Mouse (Mus musculus): ENCODE data around the gene Rab11fip4. TPM values are rescaled to one million over a fixed set of nuclear protein-coding genes. Genes with fewer than 3 reads are reported as not detected.

Gene Rab11fip4
- polyA plus RNA-seq, 2 experiments = 0.46 to 0.63 TPM

DNA sequence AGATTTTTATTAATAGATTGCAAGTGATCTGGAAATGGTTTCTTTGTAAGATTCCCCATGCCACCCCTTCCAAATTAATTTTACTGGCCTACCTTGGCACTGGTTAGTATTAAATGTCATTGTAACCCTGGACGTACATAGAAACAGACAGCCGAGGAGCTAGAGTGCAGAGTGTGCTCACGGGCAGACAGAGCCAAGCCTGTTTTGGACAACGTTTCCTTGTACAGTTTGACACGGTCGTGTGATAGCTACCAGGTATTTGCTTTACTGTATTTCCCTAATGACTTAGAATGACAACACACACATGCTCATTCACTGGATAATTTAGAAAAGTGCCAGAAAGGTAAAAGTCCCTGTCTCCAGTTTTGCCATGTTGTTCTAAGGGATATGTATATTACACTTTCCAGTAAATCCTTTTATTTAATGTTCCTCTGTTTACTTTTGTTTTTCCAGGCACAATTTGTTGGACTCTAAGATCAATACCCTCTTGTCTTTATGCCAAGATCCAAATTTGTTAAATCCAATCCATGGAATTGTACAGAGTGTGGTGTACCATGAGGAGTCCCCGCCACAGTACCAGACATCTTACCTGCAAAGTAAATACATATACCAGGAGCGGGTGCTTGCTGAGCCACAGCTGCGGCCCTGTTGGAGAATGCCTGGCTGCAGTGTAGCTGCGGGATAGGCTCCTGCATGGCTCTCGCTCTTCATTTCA is 22.7 kb upstream of the Rab11fip4 start:
- ATAC-seq (ENCODE audit: insufficient read depth) = no peak

DNA sequence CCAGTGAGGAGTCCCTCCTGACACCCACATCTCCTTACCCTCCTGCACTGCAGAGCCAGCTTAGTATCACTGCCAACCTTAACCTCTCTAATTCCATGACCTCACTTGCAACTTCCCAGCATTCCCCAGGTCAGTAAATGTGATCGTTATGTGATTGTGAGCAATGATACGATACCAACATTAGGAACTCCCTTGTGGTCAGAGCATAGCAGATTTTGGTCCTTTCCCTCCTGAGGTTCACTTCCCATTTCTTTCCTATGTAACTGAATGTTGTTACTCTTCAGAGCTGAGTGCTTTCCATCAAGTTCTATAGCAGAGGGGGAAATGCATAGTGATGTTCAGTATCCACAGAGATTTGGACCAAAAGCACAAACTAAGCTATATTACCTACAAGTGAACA is 20.7 kb upstream of the Rab11fip4 start:
- Histone ChIP-seq H3K9ac (replicated peaks) (no peak overlapping the region), H3K4me1 (replicated peaks; ENCODE audit: control insufficient read depth in 2 of 2, insufficient read depth in 2 of 2, low read length in 1 of 2) (no peaks in the 10 kb centered on the region), H3K4me2 (ENCODE audit: low read depth) (no peak overlapping the region), H3K4me3 (ENCODE audit: insufficient read depth in 1 of 2, low read depth in 2 of 2, low read length in 2 of 2) (no peak overlapping the region), H3K27ac (no peak overlapping the region), H3K9me3 (ENCODE audit: control insufficient read depth, low read length) (no peaks in the 10 kb centered on the region), H3K27me3 (ENCODE audit: control insufficient read depth, insufficient read depth, low read length) (no peaks in the 10 kb centered on the region), H3K36me3 (replicated peaks; ENCODE audit: control insufficient read depth, insufficient read depth, low read depth) (peaks cover 5% of the 10 kb centered on the region; the same call in 1 of the 2 replicates)
- TF ChIP-seq CTCF (IDR thresholded peaks at IDR 0.05; ENCODE audit: low read depth) (no peak), EP300 (IDR thresholded peaks at IDR 0.05; ENCODE audit: low read depth) (no peak)
- DNase-seq (ENCODE audit: low read depth in 3 of 3, low spot score in 3 of 3) (no peak), ATAC-seq (ENCODE audit: insufficient read depth) (no peak)
- WGBS (ENCODE audit: insufficient replicate concordance) = 79% methylated on average over 2 of the region's 2 CpGs

More for the DNA sequence above, 22.7 kb upstream of the Rab11fip4 start:
- H3K27ac ChIP-seq = no peak overlapping the region
- H3K27me3 ChIP-seq (ENCODE audit: control insufficient read depth, insufficient read depth, low read length) = no peaks in the 10 kb centered on the region
- H3K4me3 ChIP-seq (ENCODE audit: insufficient read depth in 1 of 2, low read depth in 2 of 2, low read length in 2 of 2) = no peak overlapping the region
- DNase-seq (ENCODE audit: low read depth in 3 of 3, low spot score in 3 of 3) = no peak
- H3K9ac ChIP-seq (replicated peaks) = no peak overlapping the region
- H3K36me3 ChIP-seq (replicated peaks; ENCODE audit: control insufficient read depth, insufficient read depth, low read depth) = peaks cover 6% of the 10 kb centered on the region; the same call in 1 of the 2 replicates
- H3K4me1 ChIP-seq (replicated peaks; ENCODE audit: control insufficient read depth in 2 of 2, insufficient read depth in 2 of 2, low read length in 1 of 2) = no peaks in the 10 kb centered on the region
- no peak for TF ChIP-seq CTCF (IDR thresholded peaks at IDR 0.05; ENCODE audit: low read depth)
- no peak for TF ChIP-seq EP300 (IDR thresholded peaks at IDR 0.05; ENCODE audit: low read depth)
- no peaks in the 10 kb centered on the region for H3K9me3 ChIP-seq (ENCODE audit: control insufficient read depth, low read length)
- H3K4me2 ChIP-seq (ENCODE audit: low read depth) = no peak overlapping the region
- WGBS (ENCODE audit: insufficient replicate concordance) = 75% methylated on average over 11 of the region's 11 CpGs

DNA sequence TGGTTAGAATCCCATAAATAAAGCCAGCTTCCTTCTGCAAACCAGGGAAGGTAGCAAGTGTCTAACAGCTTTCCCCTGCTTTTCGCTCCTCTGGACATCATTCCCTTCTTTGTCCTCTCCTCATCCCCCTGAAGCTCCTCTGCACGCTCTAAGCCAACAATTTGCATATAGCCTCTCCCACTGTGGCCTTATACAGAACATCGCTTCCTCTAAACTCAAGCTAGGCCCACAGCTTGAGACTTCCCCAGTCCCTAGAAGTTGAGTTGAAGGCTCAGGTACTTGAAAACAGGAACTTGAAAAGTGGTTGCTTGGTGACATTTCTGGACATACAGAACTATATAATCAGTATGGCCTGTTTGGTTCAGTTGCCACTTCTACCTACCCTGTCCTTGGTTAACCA is 17.2 kb upstream of the Rab11fip4 start:
- Histone ChIP-seq H3K4me1 (replicated peaks; ENCODE audit: control insufficient read depth in 2 of 2, insufficient read depth in 2 of 2, low read length in 1 of 2) (no peaks in the 10 kb centered on the region), H3K27me3 (ENCODE audit: control insufficient read depth, insufficient read depth, low read length) (no peaks in the 10 kb centered on the region), H3K4me2 (ENCODE audit: low read depth) (no peak overlapping the region), H3K4me3 (ENCODE audit: insufficient read depth in 1 of 2, low read depth in 2 of 2, low read length in 2 of 2) (no peak overlapping the region), H3K36me3 (replicated peaks; ENCODE audit: control insufficient read depth, insufficient read depth, low read depth) (peaks cover 2% of the 10 kb centered on the region; the same call in 1 of the 2 replicates), H3K9me3 (ENCODE audit: control insufficient read depth, low read length) (no peaks in the 10 kb centered on the region), H3K27ac (no peak overlapping the region), H3K9ac (replicated peaks) (no peak overlapping the region)
- DNase-seq (ENCODE audit: low read depth in 3 of 3, low spot score in 3 of 3) (no peak), ATAC-seq (ENCODE audit: insufficient read depth) (no peak)
- 59% methylated on average over 3 of the region's 3 CpGs for WGBS (ENCODE audit: insufficient replicate concordance)
- TF ChIP-seq CTCF (IDR thresholded peaks at IDR 0.05; ENCODE audit: low read depth) (no peak), EP300 (IDR thresholded peaks at IDR 0.05; ENCODE audit: low read depth) (no peak)

DNA sequence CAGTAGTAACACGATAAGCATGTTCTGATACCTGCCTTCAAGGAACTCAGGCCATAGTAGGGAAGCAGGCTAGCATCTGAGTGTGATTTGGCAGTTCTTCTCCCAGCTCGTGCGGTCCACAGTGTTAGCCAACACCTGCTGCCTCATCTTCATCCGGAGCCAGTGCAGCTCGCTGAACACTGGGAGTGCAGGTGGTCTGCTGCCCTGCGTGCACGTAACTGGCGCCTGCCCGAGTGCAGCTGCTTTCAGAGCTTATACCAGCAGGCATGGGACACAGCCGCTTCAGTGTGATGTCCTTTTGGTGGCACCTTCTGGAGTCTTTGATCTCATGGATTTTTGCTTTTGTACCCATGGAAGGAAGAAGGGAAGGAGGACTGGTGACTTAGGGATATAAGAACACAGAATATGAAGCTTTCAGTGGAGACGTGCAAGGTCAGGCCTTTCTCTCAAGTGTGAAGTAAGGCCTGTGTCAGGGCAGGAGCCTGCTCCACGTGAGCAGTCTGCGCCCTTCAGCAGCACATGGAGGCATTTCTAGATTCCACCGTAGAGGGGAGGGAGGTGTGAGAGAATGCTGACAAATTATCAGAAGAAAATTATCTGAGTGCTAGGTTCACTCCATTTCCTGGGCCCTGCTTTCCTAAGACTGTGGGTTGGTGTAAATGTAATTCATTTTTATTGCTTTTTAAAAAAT is 15.5 kb upstream of the Rab11fip4 start:
- DNase-seq (ENCODE audit: low read depth in 3 of 3, low spot score in 3 of 3) (no peak), ATAC-seq (ENCODE audit: insufficient read depth) (no peak)
- H3K36me3 ChIP-seq (replicated peaks; ENCODE audit: control insufficient read depth, insufficient read depth, low read depth) = peaks cover 2% of the 10 kb centered on the region; the same call in 1 of the 2 replicates
- WGBS (ENCODE audit: insufficient replicate concordance) = 79% methylated on average over 14 of the region's 14 CpGs
- no peak overlapping the region for H3K9ac ChIP-seq (replicated peaks)
- no peak overlapping the region for H3K27ac ChIP-seq
- H3K9me3 ChIP-seq (ENCODE audit: control insufficient read depth, low read length) = no peaks in the 10 kb centered on the region
- H3K4me1 ChIP-seq (replicated peaks; ENCODE audit: control insufficient read depth in 2 of 2, insufficient read depth in 2 of 2, low read length in 1 of 2) = no peaks in the 10 kb centered on the region
- H3K4me3 ChIP-seq (ENCODE audit: insufficient read depth in 1 of 2, low read depth in 2 of 2, low read length in 2 of 2) = no peak overlapping the region
- TF ChIP-seq EP300 (IDR thresholded peaks at IDR 0.05; ENCODE audit: low read depth) = no peak
- no peak for TF ChIP-seq CTCF (IDR thresholded peaks at IDR 0.05; ENCODE audit: low read depth)
- no peaks in the 10 kb centered on the region for H3K27me3 ChIP-seq (ENCODE audit: control insufficient read depth, insufficient read depth, low read length)
- no peak overlapping the region for H3K4me2 ChIP-seq (ENCODE audit: low read depth)

DNA sequence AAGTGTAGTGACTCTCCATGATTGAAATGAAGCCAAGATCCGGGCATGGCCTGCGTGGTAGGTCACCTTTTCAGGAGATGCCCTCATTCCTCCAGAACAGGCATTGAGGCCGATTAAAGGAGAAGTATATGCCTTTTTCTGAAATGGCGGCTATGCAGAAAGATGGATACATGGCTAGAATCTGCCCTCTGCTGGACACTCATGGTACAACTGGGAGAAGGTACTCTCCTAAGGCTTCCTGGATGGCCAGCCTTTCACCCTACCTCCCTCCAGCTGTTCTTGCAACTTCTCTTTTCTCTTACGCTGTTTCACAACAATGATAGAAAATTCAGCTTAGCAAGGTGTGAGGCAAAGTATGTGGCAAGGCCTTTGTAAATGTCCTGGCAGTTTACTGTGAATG is 13.3 kb upstream of the Rab11fip4 start:
- DNase-seq (ENCODE audit: low read depth in 3 of 3, low spot score in 3 of 3) (peak; percentile 50 to 58 (median 57)), ATAC-seq (ENCODE audit: insufficient read depth) (no peak)
- H3K4me3 ChIP-seq (ENCODE audit: insufficient read depth in 1 of 2, low read depth in 2 of 2, low read length in 2 of 2) = no peak overlapping the region
- H3K27ac ChIP-seq = no peak overlapping the region
- no peaks in the 10 kb centered on the region for H3K27me3 ChIP-seq (ENCODE audit: control insufficient read depth, insufficient read depth, low read length)
- H3K9me3 ChIP-seq (ENCODE audit: control insufficient read depth, low read length) = no peaks in the 10 kb centered on the region
- H3K4me1 ChIP-seq (replicated peaks; ENCODE audit: control insufficient read depth in 2 of 2, insufficient read depth in 2 of 2, low read length in 1 of 2) = no peaks in the 10 kb centered on the region
- H3K36me3 ChIP-seq (replicated peaks; ENCODE audit: control insufficient read depth, insufficient read depth, low read depth) = no peaks in the 10 kb centered on the region
- 29% methylated on average over 5 of the region's 5 CpGs for WGBS (ENCODE audit: insufficient replicate concordance)
- no peak overlapping the region for H3K4me2 ChIP-seq (ENCODE audit: low read depth)
- TF ChIP-seq EP300 (IDR thresholded peaks at IDR 0.05; ENCODE audit: low read depth) = no peak
- TF ChIP-seq CTCF (IDR thresholded peaks at IDR 0.05; ENCODE audit: low read depth) = peak; percentile 83
- H3K9ac ChIP-seq (replicated peaks) = no peak overlapping the region
